Mouse (Mus musculus) hindbrain, embryonic 15.5 days (tissue): ENCODE results near the gene Ap2a2. TPM values are rescaled to one million over a fixed set of nuclear protein-coding genes. Genes with fewer than 3 reads are reported as not detected.
A peak's percentile ranks its signal among the peaks of the same experiment; 100 is the strongest.

Experiments used
- ATAC-seq: fragments of 200-750 bp; cut with Nextera tagmentation; 2 replicates; pipeline ENCODE4 v1.8.0; 2017; ENCODE audit warnings: low read depth, moderate number of reproducible peaks, moderate TSS enrichment; ENCODE audit not compliant: low FRiP score
- H3K27ac ChIP-seq: fragments of 300-500 bp; sonication (generic); replicated peaks from 2 replicates; pipeline ENCODE4 v1.5.1; 2015; ENCODE audit warnings: mild to moderate bottlenecking, inconsistent platforms
- H3K27me3 ChIP-seq: fragments of 300-500 bp; sonication (generic); 2 replicates; pipeline ENCODE4 v1.6.1; 2015; ENCODE audit warnings: control low read depth, inconsistent platforms
- H3K36me3 ChIP-seq: fragments of 300-500 bp; sonication (generic); 2 replicates; pipeline ENCODE4 v1.6.1; 2015; ENCODE audit warnings: control low read depth, inconsistent platforms
- H3K4me1 ChIP-seq: fragments of 300-500 bp; sonication (generic); replicated peaks from 2 replicates; pipeline ENCODE4 v1.6.1; 2015; ENCODE audit warnings: control low read depth, inconsistent platforms
- H3K4me2 ChIP-seq: fragments of 300-500 bp; sonication (generic); 2 replicates; pipeline ENCODE4 v1.6.1; 2015; ENCODE audit warnings: moderate library complexity, mild to moderate bottlenecking, inconsistent platforms
- H3K4me3 ChIP-seq: fragments of 300-500 bp; sonication (generic); 2 replicates; pipeline ENCODE4 v1.5.1; 2015; ENCODE audit warnings: mild to moderate bottlenecking, inconsistent platforms
- H3K9ac ChIP-seq: fragments of 300-500 bp; sonication (generic); 2 replicates; pipeline ENCODE4 v1.6.1; 2015; ENCODE audit warnings: inconsistent platforms
- H3K9me3 ChIP-seq: fragments of 300-500 bp; sonication (generic); 2 replicates; pipeline ENCODE4 v1.6.1; 2016; ENCODE audit warnings: control low read depth, inconsistent platforms
- WGBS: fragments of 180-500 bp; shearing (Covaris S2); methylation state at CpG from one replicate; pipeline ENCODE4 v1.1.7; 2015; 5-methylcytosine and 5-hydroxymethylcytosine counted together
- polyA plus RNA-seq: library from polyadenylated mRNA; unstranded; fragments of >200 nt; fragmentation: Nextera tagmentation; extraction: Ambion mirVana; gene quantifications from 2 replicates; pipeline ENCODE4 v1.2.1, GENCODE M21; 2015

Gene Ap2a2
- polyA plus RNA-seq, 1 experiment from 2014 or later, result 125 TPM

DNA sequence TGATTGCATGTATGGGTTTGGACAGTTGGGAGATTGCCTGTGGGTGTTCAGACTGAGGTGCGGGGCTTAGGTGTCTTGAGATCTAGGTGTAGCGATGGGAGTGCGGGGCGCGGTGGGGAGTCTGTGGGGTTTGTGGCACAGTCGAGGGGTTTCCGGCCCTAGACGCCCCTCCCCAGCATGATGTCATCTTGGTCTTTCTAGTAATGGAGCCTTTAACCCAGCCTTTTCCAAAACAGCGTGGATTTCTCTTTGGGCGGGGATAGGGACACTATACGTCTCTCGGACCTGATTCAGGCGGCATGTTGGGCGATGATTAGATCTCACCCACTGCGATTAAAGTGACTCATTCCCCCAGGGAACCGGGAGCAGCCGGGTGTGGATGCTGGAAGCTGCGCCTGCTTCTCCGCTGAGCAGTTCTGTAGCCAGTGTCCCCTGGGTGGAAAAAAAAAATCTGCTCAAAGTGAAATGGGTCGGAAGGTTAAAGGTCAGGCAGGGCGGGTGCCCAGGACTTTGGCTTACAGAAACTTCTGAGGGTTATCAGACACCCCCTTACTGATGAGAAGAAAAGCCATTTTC lies 967 bp downstream of the Ap2a2 start:
- Histone ChIP-seq H3K9me3 (no peaks in the 10 kb centered on the region), H3K4me1 (peaks cover 37% of the 10 kb centered on the region), H3K27me3 (no peaks in the 10 kb centered on the region), H3K4me3 (peak overlapping the region; percentile 97), H3K4me2 (peak overlapping the region; percentile 90), H3K9ac (peak overlapping the region; percentile 92), H3K27ac (peak overlapping the region; percentile 92), H3K36me3 (no peaks in the 10 kb centered on the region)
- WGBS, result under 1% methylated on average over 21 of the region's 21 CpGs
- ATAC-seq, result no peak; the same call in 1 of the 2 replicates

GRCm38 (mm10) chr7:141564561-141564960 lies 2.6 kb downstream of the Ap2a2 start:
- Histone ChIP-seq H3K4me3 (no peak overlapping the region), H3K9ac (no peak overlapping the region), H3K4me1 (peaks cover 37% of the 10 kb centered on the region), H3K27ac (no peak overlapping the region), H3K9me3 (no peaks in the 10 kb centered on the region), H3K36me3 (no peaks in the 10 kb centered on the region), H3K27me3 (no peaks in the 10 kb centered on the region), H3K4me2 (no peak overlapping the region)
- no peak for ATAC-seq
- 85% methylated on average over 7 of the region's 7 CpGs for WGBS

DNA sequence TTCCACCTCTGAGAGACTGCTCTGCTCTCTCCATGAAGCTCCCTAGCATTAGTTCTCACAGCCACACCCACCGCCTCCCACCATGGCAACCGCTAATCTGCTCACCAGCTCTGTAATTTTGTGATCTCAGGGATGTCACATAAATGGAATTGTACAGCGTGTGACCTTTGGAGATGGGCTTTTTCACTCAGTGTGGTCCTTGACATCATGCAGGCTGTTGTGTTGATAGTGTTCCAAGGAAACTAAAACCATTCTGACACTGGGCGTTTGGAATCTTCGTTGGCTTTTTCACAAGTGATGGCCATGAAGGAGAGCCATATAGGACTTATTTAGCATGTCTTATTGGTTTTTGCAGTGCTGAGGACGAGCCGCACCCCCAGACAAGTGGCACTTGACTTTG lies 4.6 kb downstream of the Ap2a2 start:
- no peak overlapping the region for H3K4me2 ChIP-seq
- no peak for ATAC-seq
- H3K27ac ChIP-seq, result no peak overlapping the region
- H3K27me3 ChIP-seq, result no peaks in the 10 kb centered on the region
- 81% methylated on average over 7 of the region's 7 CpGs for WGBS
- no peaks in the 10 kb centered on the region for H3K9me3 ChIP-seq
- no peaks in the 10 kb centered on the region for H3K36me3 ChIP-seq
- H3K4me1 ChIP-seq, result peaks cover 33% of the 10 kb centered on the region
- H3K4me3 ChIP-seq, result no peak overlapping the region
- no peak overlapping the region for H3K9ac ChIP-seq

DNA sequence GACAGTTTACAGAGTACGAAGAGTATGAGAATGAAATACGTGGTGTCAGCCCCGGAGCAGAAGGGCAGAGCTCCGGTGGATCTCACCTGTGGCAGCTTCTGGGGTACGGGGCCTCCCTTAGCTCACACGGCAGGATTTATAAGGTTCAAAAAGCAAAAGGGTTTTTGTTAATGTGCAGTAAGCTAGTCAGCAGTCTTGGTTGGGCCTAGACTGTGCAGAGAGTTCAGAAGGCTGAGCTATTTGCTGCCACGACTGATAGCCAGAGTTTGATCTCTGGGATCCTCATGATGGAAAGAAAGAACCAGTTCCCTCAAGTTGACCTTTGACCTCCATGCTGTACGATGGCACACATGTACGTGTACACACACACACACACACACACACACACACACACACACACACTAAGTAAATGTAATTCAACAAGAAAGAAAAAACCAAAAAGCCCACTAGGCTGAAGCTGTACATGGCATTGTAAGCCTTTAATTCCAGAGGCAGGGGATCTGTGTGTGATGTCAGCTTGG lies 7.4 kb downstream of the Ap2a2 start:
- 87% methylated on average over 9 of the region's 9 CpGs for WGBS

DNA sequence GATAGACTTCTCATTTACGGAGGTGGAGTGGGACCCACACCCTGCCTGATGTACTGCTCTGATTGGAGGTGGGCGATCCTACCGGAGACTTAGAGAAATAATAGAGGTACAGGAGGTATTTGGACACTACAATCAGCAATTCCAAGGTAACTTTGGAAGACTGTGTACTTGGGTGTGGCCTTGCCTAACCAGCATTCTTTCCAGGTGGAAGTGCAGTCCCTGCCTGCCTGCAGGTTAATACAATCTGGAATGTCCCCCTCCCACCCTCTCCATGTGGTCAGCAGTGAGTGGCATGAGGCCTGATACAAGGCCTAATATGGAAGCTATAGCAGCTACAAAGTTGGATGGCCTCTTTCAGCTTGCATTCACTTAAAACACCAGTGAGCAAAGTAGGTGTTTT lies 7.9 kb downstream of the Ap2a2 start:
- Histone ChIP-seq H3K36me3 (no peaks in the 10 kb centered on the region), H3K9ac (no peak overlapping the region), H3K27ac (no peak overlapping the region), H3K27me3 (no peaks in the 10 kb centered on the region), H3K4me2 (no peak overlapping the region), H3K4me1 (peaks cover 13% of the 10 kb centered on the region), H3K9me3 (no peaks in the 10 kb centered on the region), H3K4me3 (no peak overlapping the region)
- ATAC-seq, result no peak
- WGBS, result 98% methylated on average over 3 of the region's 3 CpGs

More for the DNA sequence above, 7.4 kb downstream of the Ap2a2 start:
- Histone ChIP-seq H3K9ac (no peak overlapping the region), H3K36me3 (no peaks in the 10 kb centered on the region), H3K4me3 (no peak overlapping the region), H3K4me2 (no peak overlapping the region), H3K27ac (no peak overlapping the region), H3K27me3 (no peaks in the 10 kb centered on the region), H3K9me3 (no peaks in the 10 kb centered on the region), H3K4me1 (peaks cover 17% of the 10 kb centered on the region)
- ATAC-seq, result no peak

DNA sequence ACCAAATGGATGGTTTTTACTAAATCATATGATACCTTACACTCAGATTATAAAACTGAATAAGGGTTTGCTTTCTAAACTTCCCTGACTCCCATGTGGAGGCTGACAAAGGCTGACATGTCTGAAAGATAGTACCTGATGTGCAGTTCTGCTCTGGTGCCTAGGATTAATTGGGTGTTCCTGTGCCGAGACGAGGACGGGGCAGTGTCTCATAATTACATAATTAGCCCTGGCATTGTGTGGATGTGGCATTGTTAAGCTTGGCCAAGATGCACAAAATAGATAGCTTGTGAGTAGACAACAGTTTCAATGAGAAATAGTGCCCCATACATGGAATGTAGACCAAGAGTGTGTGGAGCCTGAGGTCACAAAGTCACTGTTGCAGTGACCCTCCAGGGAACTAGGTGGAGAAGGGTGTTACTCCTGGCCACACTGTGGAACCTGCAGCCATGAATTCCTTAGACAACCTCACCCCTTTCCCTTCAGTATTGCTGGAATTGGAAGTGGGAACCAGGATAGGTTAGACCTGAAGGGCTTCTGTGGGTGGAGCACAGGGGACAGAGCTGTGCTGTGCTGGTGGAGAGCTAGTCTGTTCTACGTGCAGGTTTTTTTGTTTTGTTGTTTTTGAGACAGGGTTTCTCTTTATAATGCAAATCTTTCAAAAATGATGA lies 8.8 kb downstream of the Ap2a2 start:
- Histone ChIP-seq H3K4me1 (peaks cover 13% of the 10 kb centered on the region), H3K4me2 (no peak overlapping the region), H3K9me3 (no peaks in the 10 kb centered on the region), H3K36me3 (no peaks in the 10 kb centered on the region), H3K27ac (no peak overlapping the region), H3K27me3 (no peaks in the 10 kb centered on the region), H3K4me3 (no peak overlapping the region), H3K9ac (no peak overlapping the region)
- WGBS, result 65% methylated on average over 4 of the region's 4 CpGs
- ATAC-seq, result no peak

DNA sequence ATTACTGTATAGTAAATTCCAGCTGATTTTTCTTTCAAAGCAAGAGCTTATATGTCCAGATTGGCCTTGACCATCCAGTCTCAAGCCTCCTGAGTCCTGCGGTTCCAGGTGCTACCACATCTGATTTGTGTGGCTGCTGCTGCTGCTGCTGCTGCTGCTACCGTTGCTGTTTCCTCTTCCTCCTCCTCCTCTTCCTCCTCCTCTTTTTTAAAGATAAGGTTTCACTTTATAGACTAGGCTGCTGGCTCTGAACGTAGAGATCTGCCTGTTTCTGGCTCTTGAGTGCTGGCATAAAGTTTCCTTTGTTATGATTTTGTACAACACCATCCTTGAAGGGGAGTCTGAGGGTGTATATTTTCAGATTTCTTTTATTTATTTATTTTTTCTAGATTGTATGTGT lies 12.1 kb downstream of the Ap2a2 start:
- H3K9me3 ChIP-seq, result no peaks in the 10 kb centered on the region
- no peaks in the 10 kb centered on the region for H3K36me3 ChIP-seq
- no peak overlapping the region for H3K4me2 ChIP-seq
- WGBS, result 93% methylated on average over 3 of the region's 3 CpGs
- H3K4me1 ChIP-seq, result no peaks in the 10 kb centered on the region
- H3K4me3 ChIP-seq, result no peak overlapping the region
- no peak overlapping the region for H3K9ac ChIP-seq
- no peak overlapping the region for H3K27ac ChIP-seq
- no peak for ATAC-seq
- no peaks in the 10 kb centered on the region for H3K27me3 ChIP-seq

DNA sequence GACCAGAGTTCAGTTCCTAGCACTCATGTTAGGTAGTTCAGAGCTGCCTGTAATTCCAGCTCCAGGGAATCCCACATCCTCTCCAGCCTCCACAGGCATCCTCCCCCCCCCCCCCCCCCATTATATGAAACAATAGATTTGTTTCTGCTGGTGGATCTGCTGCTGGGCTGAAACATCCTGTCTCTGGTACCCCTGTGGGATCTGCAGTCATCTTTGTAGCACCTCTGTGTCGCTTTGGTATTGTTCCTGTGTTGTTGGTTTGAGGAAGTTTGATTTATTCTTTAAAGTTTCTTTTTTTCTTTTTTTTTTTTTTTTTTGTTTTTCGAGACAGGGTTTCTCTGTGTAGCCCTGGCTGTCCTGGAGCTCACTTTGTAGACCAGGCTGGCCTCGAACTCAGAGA lies 13.5 kb downstream of the Ap2a2 start:
- H3K27me3 ChIP-seq, result no peaks in the 10 kb centered on the region
- no peak overlapping the region for H3K9ac ChIP-seq
- no peak overlapping the region for H3K27ac ChIP-seq
- H3K4me2 ChIP-seq, result no peak overlapping the region
- no peak for ATAC-seq
- no peaks in the 10 kb centered on the region for H3K9me3 ChIP-seq
- H3K4me1 ChIP-seq, result no peaks in the 10 kb centered on the region
- no peaks in the 10 kb centered on the region for H3K36me3 ChIP-seq
- WGBS, result 98% methylated on average over 3 of the region's 3 CpGs
- H3K4me3 ChIP-seq, result no peak overlapping the region

- WGBS, result 89% methylated on average over 3 of the region's 3 CpGs
- Histone ChIP-seq H3K9ac (no peak overlapping the region), H3K27ac (no peak overlapping the region), H3K4me2 (no peak overlapping the region), H3K4me3 (no peak overlapping the region), H3K4me1 (0 out of 2 replicates have a peak, but pooled peaks cover 3% of the 10 kb centered on the region), H3K9me3 (no peaks in the 10 kb centered on the region), H3K36me3 (no peaks in the 10 kb centered on the region), H3K27me3 (no peaks in the 10 kb centered on the region)
- no peak for ATAC-seq
Measured at GRCm38 (mm10) chr7:141577801-141578200, 15.8 kb downstream of the Ap2a2 start.

DNA sequence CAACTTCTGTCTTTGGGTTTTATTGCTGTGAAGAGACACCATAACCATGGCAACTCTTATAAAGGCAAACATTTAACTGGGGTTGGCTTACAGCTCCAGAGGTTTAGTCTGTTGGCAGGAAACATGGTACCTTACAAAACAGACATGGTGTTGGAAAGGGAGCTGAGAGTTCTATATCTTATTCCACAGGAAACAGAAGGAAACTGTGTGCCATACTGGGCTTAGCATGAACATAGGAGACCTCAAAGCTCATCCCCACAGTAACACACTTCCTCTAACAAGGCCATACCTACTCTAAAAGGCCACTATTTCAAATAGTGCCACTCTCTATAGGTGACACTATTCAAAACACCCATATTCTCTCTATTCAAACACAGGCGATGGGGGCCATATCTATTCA lies 16.5 kb downstream of the Ap2a2 start:
- H3K4me1 ChIP-seq, result 0 out of 2 replicates have a peak, but pooled peaks cover 3% of the 10 kb centered on the region
- no peak overlapping the region for H3K9ac ChIP-seq
- 100% methylated on average over 1 of the region's 1 CpGs for WGBS
- H3K4me2 ChIP-seq, result no peak overlapping the region
- ATAC-seq, result no peak
- no peak overlapping the region for H3K27ac ChIP-seq
- H3K9me3 ChIP-seq, result no peaks in the 10 kb centered on the region
- H3K27me3 ChIP-seq, result no peaks in the 10 kb centered on the region
- H3K4me3 ChIP-seq, result no peak overlapping the region
- no peaks in the 10 kb centered on the region for H3K36me3 ChIP-seq

DNA sequence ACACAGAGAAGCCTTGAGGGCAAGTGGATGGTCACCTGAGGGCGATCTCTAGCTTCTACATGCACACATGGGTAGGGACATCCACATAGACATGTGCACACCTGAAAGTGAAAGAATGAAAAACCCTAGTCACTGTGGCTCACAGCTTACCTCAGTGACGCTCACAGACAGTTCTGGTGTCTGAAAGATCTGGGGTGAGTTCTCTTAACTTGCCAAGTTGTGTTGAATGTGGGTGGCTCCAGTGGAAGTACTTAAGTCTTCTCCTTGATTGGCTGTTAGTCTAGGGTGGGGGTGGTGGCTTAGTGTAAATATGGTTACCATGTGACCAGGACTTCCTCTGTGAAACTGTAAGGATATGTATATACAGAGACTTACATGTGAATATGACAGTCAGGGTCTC lies 17.0 kb downstream of the Ap2a2 start:
- H3K9me3 ChIP-seq, result no peaks in the 10 kb centered on the region
- H3K27me3 ChIP-seq, result no peaks in the 10 kb centered on the region
- H3K4me1 ChIP-seq, result 0 out of 2 replicates have a peak, but pooled peaks cover 3% of the 10 kb centered on the region
- WGBS, result 95% methylated on average over 2 of the region's 2 CpGs
- H3K9ac ChIP-seq, result no peak overlapping the region
- no peak overlapping the region for H3K27ac ChIP-seq
- no peak for ATAC-seq
- no peak overlapping the region for H3K4me2 ChIP-seq
- no peaks in the 10 kb centered on the region for H3K36me3 ChIP-seq
- H3K4me3 ChIP-seq, result no peak overlapping the region

GRCm38 (mm10) chr7:141581323-141581722 lies 19.4 kb downstream of the Ap2a2 start:
- Histone ChIP-seq H3K4me2 (no peak overlapping the region), H3K4me3 (no peak overlapping the region), H3K9me3 (no peaks in the 10 kb centered on the region), H3K27ac (no peak overlapping the region), H3K4me1 (0 out of 2 replicates have a peak, but pooled peaks cover 3% of the 10 kb centered on the region), H3K9ac (no peak overlapping the region), H3K36me3 (no peaks in the 10 kb centered on the region), H3K27me3 (no peaks in the 10 kb centered on the region)
- 69% methylated on average over 7 of the region's 7 CpGs for WGBS
- no peak for ATAC-seq
